In the genomic region with DNA sequence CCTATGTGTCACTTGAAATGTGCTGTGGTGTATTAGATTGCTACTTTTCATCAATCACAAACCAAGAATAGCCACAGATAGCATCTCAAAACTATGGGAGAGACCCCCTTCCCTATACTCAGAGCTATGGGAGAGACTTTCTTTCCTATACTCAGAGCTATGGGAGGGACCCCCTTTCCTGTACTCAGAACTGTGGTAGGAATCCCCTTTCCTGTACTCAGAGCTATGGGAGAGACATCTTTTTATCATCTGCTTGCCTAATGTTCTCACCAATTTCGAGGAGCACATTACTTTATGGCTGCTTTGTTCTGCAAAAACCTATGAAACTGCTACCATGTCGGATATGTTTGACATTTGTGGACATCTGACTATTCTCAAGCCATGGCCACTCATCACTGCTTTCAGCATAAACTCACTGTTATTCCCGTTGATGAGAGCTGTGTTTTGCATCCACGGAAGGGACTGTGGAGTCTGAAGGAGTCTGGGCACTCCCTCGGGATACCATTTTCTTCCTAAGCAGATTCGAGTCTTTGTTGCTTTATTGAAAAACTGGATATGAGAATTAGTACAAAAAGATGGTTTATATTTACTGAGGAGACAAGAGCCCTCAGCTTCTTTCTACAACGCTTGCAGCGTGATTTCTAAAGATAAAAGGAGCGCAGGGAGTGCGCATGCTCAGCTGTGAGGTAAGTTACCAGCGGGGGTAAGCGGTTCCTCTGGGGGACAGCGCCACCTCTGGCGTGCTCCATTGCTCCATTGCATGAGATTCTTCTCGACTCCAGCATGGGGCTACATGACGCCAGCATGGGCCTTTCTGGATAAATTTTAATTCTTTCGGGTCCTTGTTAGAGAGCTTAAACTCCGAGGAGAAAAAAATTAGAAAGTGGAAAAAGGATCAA, we compare ENCODE assay signal across 1 mouse cellular context.
TF ChIP-seq lines count a peak whose summit lies in the region.

No protein-coding gene starts in this region.

TF ChIP-seq in MEL, 35 proteins besides CTCF, POLR2A, EP300 and RAD21 (continued from another document):
- no peak for TF ChIP-seq USF2 (IDR thresholded peaks at IDR 0.05; ENCODE audit: borderline replicate concordance in 1 of 2, insufficient read depth in 1 of 2, low read depth in 1 of 2, low read length in 2 of 2)
- peak; percentile 78 for TF ChIP-seq MYC (IDR thresholded peaks at IDR 0.05; ENCODE audit: low read depth, low read length)
- TF ChIP-seq SIN3A (IDR thresholded peaks at IDR 0.05; ENCODE audit: low read length), result 0 out of 2 replicates have a peak, but pooled peaks have one; percentile 48
- TF ChIP-seq MAZ (IDR thresholded peaks at IDR 0.05; ENCODE audit: low read depth, low read length), result peak; percentile 47; the same call in 1 of the 2 replicates
- peak; percentile 33; the same call in 1 of the 2 replicates for TF ChIP-seq NELFE (IDR thresholded peaks at IDR 0.05; ENCODE audit: low read depth, low read length)
- TF ChIP-seq E2F4 (IDR thresholded peaks at IDR 0.05; ENCODE audit: borderline replicate concordance, low read depth, low read length), result no peak
- TF ChIP-seq CHD1 (IDR thresholded peaks at IDR 0.05; ENCODE audit: low read depth, low read length), result no peak
- TF ChIP-seq MAX (IDR thresholded peaks at IDR 0.05; ENCODE audit: low read length), result peak; percentile 68; the same call in 1 of the 2 replicates
- 0 out of 2 replicates have a peak, but pooled peaks have one; percentile 19 for TF ChIP-seq ZNF384 (IDR thresholded peaks at IDR 0.05; ENCODE audit: low read depth, low read length)
- peak; percentile 47; the same call in 1 of the 2 replicates for TF ChIP-seq ZC3H11A (IDR thresholded peaks at IDR 0.05; ENCODE audit: low read depth, low read length)
- TF ChIP-seq HCFC1 (IDR thresholded peaks at IDR 0.05; ENCODE audit: low read depth, low read length), result peak; percentile 62; the same call in 1 of the 2 replicates
